Mouse (Mus musculus) hindbrain, embryonic 14.5 days (tissue): ENCODE results near the gene 9330182L06Rik. TPM values are rescaled to one million over a fixed set of nuclear protein-coding genes. Genes with fewer than 3 reads are reported as not detected.

Source experiments
- ATAC-seq: fragments of 200-750 bp; cut with Nextera tagmentation; 2 replicates; pipeline ENCODE4 v1.8.0; 2017; ENCODE audit warnings: moderate number of reproducible peaks, mild to moderate bottlenecking, moderate TSS enrichment, moderate library complexity; ENCODE audit not compliant: low FRiP score
- DNase-seq: peaks from one replicate; pipeline ENCODE4 v3.0.0-alpha.2; 2015; ENCODE audit warnings: low spot score
- H3K27ac ChIP-seq: fragments of 300-500 bp; sonication (generic); 2 replicates; pipeline ENCODE4 v1.5.1; 2014; ENCODE audit warnings: mild to moderate bottlenecking, moderate library complexity
- H3K27me3 ChIP-seq: fragments of 300-500 bp; sonication (generic); 2 replicates; pipeline ENCODE4 v1.6.1; 2014; ENCODE audit warnings: mild to moderate bottlenecking, low read length, mixed read lengths; ENCODE audit not compliant: control insufficient read depth, insufficient read depth
- H3K36me3 ChIP-seq: fragments of 300-500 bp; sonication (generic); replicated peaks from 2 replicates; pipeline ENCODE4 v1.6.1; 2014; ENCODE audit not compliant: control insufficient read depth, insufficient read depth
- H3K4me1 ChIP-seq: fragments of 300-500 bp; sonication (generic); replicated peaks from 2 replicates; pipeline ENCODE4 v1.6.1; 2014; ENCODE audit warnings: antibody characterized with exemption, low read length, mixed read lengths; ENCODE audit not compliant: control insufficient read depth, insufficient read depth
- H3K4me2 ChIP-seq: fragments of 300-500 bp; sonication (generic); replicated peaks from 2 replicates; pipeline ENCODE4 v1.6.1; 2014; ENCODE audit warnings: mild to moderate bottlenecking, moderate library complexity
- H3K4me3 ChIP-seq: fragments of 300-500 bp; sonication (generic); replicated peaks from 2 replicates; pipeline ENCODE4 v1.5.1; 2014; ENCODE audit warnings: mild to moderate bottlenecking, low read length
- H3K9ac ChIP-seq: fragments of 300-500 bp; sonication (generic); 2 replicates; pipeline ENCODE4 v1.6.1; 2014
- H3K9me3 ChIP-seq: fragments of 300-500 bp; sonication (generic); 2 replicates; pipeline ENCODE4 v1.6.1; 2016; ENCODE audit warnings: low read length; ENCODE audit not compliant: control insufficient read depth
- WGBS: fragments of 180-500 bp; shearing (Covaris S2); extraction: QIAGEN DNeasy Blood & Tissue Kit; methylation state at CpG from one replicate; pipeline ENCODE4 v1.1.7; 2014; 5-methylcytosine and 5-hydroxymethylcytosine counted together
- polyA plus RNA-seq: library from polyadenylated mRNA; unstranded; fragments of >200 nt; fragmentation: Nextera tagmentation; extraction: Ambion mirVana; gene quantifications from 2 replicates; pipeline ENCODE4 v1.2.1, GENCODE M21; 2014

9330182L06Rik gene
- polyA plus RNA-seq, 1 experiment from 2014 or later, result 39.9 TPM

- no peak overlapping the region for H3K9ac ChIP-seq
Observed at GRCm38 (mm10) chr5:9391858-9392393, 126.0 kb downstream of the 9330182L06Rik start.

GRCm38 (mm10) chr5:9417098-9417497 lies 151.2 kb downstream of the 9330182L06Rik start:
- Histone ChIP-seq H3K4me2 (no peak overlapping the region), H3K9me3 (no peaks in the 10 kb centered on the region), H3K4me1 (no peaks in the 10 kb centered on the region), H3K9ac (no peak overlapping the region), H3K27ac (no peak overlapping the region), H3K27me3 (no peaks in the 10 kb centered on the region), H3K36me3 (no peaks in the 10 kb centered on the region), H3K4me3 (no peak overlapping the region)
- no peak for ATAC-seq
- DNase-seq, result no peak
- 92% methylated on average over 7 of the region's 7 CpGs for WGBS

More at GRCm38 (mm10) chr5:9391858-9392393, 126.0 kb downstream of the 9330182L06Rik start:
- 73% methylated on average over 1 of the region's 1 CpGs for WGBS
- H3K4me1 ChIP-seq, result no peaks in the 10 kb centered on the region
- no peaks in the 10 kb centered on the region for H3K27me3 ChIP-seq
- DNase-seq (no peak), ATAC-seq (no peak)
- no peak overlapping the region for H3K4me3 ChIP-seq
- no peaks in the 10 kb centered on the region for H3K36me3 ChIP-seq
- no peak overlapping the region for H3K27ac ChIP-seq
- no peak overlapping the region for H3K4me2 ChIP-seq
- H3K9me3 ChIP-seq, result no peaks in the 10 kb centered on the region

- Histone ChIP-seq H3K4me1 (no peaks in the 10 kb centered on the region), H3K9me3 (no peaks in the 10 kb centered on the region), H3K36me3 (no peaks in the 10 kb centered on the region), H3K27ac (no peak overlapping the region), H3K4me2 (no peak overlapping the region), H3K27me3 (no peaks in the 10 kb centered on the region), H3K9ac (no peak overlapping the region), H3K4me3 (no peak overlapping the region)
- 58% methylated on average over 9 of the region's 9 CpGs for WGBS
- ATAC-seq (no peak), DNase-seq (no peak)
Observed at GRCm38 (mm10) chr5:9417802-9418201, 151.9 kb downstream of the 9330182L06Rik start.

GRCm38 (mm10) chr5:9419964-9420363 lies 154.0 kb downstream of the 9330182L06Rik start:
- 58% methylated on average over 1 of the region's 1 CpGs for WGBS
- H3K9me3 ChIP-seq, result no peaks in the 10 kb centered on the region
- H3K9ac ChIP-seq, result no peak overlapping the region
- H3K4me3 ChIP-seq, result no peak overlapping the region
- H3K27ac ChIP-seq, result no peak overlapping the region
- no peaks in the 10 kb centered on the region for H3K27me3 ChIP-seq
- no peaks in the 10 kb centered on the region for H3K36me3 ChIP-seq
- H3K4me2 ChIP-seq, result no peak overlapping the region
- peak; percentile 61 for DNase-seq
- H3K4me1 ChIP-seq, result no peaks in the 10 kb centered on the region
- ATAC-seq, result peak; percentile 59; the same call in 1 of the 2 replicates

- ATAC-seq (no peak), DNase-seq (no peak)
- no peaks in the 10 kb centered on the region for H3K36me3 ChIP-seq
- H3K27me3 ChIP-seq, result no peaks in the 10 kb centered on the region
- no peaks in the 10 kb centered on the region for H3K9me3 ChIP-seq
- H3K9ac ChIP-seq, result no peak overlapping the region
- no peak overlapping the region for H3K27ac ChIP-seq
- no peak overlapping the region for H3K4me3 ChIP-seq
- 0 out of 2 replicates have a peak, but pooled peaks cover 2% of the 10 kb centered on the region for H3K4me1 ChIP-seq
- whole genome bisulfite sequencing, result 32% methylated on average over 2 of the region's 2 CpGs
- no peak overlapping the region for H3K4me2 ChIP-seq
Observed at GRCm38 (mm10) chr5:9424464-9424863, 158.5 kb downstream of the 9330182L06Rik start.

- peak; percentile 51; the same call in 1 of the 2 replicates for ATAC-seq
- no peak for DNase-seq
- Histone ChIP-seq H3K4me1 (0 out of 2 replicates have a peak, but pooled peaks cover 2% of the 10 kb centered on the region), H3K9ac (no peak overlapping the region), H3K36me3 (0 out of 2 replicates have a peak, but pooled peaks cover 5% of the 10 kb centered on the region), H3K27ac (no peak overlapping the region), H3K4me3 (no peak overlapping the region), H3K4me2 (no peak overlapping the region), H3K9me3 (no peaks in the 10 kb centered on the region), H3K27me3 (no peaks in the 10 kb centered on the region)
- WGBS, result 79% methylated on average over 2 of the region's 2 CpGs
Observed at GRCm38 (mm10) chr5:9427165-9427564, 161.2 kb downstream of the 9330182L06Rik start.

- no peak overlapping the region for H3K27ac ChIP-seq
- no peaks in the 10 kb centered on the region for H3K27me3 ChIP-seq
- no peak overlapping the region for H3K9ac ChIP-seq
- 43% methylated on average over 10 of the region's 10 CpGs for WGBS
- 0 out of 2 replicates have a peak, but pooled peaks cover 2% of the 10 kb centered on the region for H3K4me1 ChIP-seq
- no peak overlapping the region for H3K4me2 ChIP-seq
- ATAC-seq (no peak; the same call in none of the 2 replicates), DNase-seq (peak; percentile 83)
- no peak overlapping the region for H3K4me3 ChIP-seq
- no peaks in the 10 kb centered on the region for H3K9me3 ChIP-seq
- 0 out of 2 replicates have a peak, but pooled peaks cover 5% of the 10 kb centered on the region for H3K36me3 ChIP-seq
Observed at GRCm38 (mm10) chr5:9427581-9428241, 161.8 kb downstream of the 9330182L06Rik start.

GRCm38 (mm10) chr5:9428728-9429127 lies 162.8 kb downstream of the 9330182L06Rik start:
- ATAC-seq (no peak), DNase-seq (no peak)
- no peak overlapping the region for H3K4me3 ChIP-seq
- 0 out of 2 replicates have a peak, but pooled peaks cover 5% of the 10 kb centered on the region for H3K36me3 ChIP-seq
- no peak overlapping the region for H3K9ac ChIP-seq
- no peak overlapping the region for H3K4me2 ChIP-seq
- H3K4me1 ChIP-seq, result 0 out of 2 replicates have a peak, but pooled peaks cover 2% of the 10 kb centered on the region
- H3K9me3 ChIP-seq, result no peaks in the 10 kb centered on the region
- 86% methylated on average over 3 of the region's 3 CpGs for WGBS
- H3K27me3 ChIP-seq, result no peaks in the 10 kb centered on the region
- H3K27ac ChIP-seq, result no peak overlapping the region

GRCm38 (mm10) chr5:9446146-9446545 lies 180.2 kb downstream of the 9330182L06Rik start:
- no peak overlapping the region for H3K4me3 ChIP-seq
- WGBS, result 12% methylated on average over 1 of the region's 1 CpGs
- no peaks in the 10 kb centered on the region for H3K27me3 ChIP-seq
- no peak for DNase-seq
- H3K27ac ChIP-seq, result no peak overlapping the region
- no peak overlapping the region for H3K4me2 ChIP-seq
- no peaks in the 10 kb centered on the region for H3K4me1 ChIP-seq
- 0 out of 2 replicates have a peak, but pooled peaks cover 4% of the 10 kb centered on the region for H3K36me3 ChIP-seq
- no peaks in the 10 kb centered on the region for H3K9me3 ChIP-seq
- no peak for ATAC-seq
- H3K9ac ChIP-seq, result no peak overlapping the region
